Mouse (Mus musculus) ovary, postnatal 10 days (tissue): Measurements from ENCODE around the gene Nt5dc3.

Source experiments
- DNase-seq: peaks from one replicate; pipeline ENCODE4 v3.0.0; 2022; ENCODE audit warnings: low spot score

Nt5dc3 gene

DNA sequence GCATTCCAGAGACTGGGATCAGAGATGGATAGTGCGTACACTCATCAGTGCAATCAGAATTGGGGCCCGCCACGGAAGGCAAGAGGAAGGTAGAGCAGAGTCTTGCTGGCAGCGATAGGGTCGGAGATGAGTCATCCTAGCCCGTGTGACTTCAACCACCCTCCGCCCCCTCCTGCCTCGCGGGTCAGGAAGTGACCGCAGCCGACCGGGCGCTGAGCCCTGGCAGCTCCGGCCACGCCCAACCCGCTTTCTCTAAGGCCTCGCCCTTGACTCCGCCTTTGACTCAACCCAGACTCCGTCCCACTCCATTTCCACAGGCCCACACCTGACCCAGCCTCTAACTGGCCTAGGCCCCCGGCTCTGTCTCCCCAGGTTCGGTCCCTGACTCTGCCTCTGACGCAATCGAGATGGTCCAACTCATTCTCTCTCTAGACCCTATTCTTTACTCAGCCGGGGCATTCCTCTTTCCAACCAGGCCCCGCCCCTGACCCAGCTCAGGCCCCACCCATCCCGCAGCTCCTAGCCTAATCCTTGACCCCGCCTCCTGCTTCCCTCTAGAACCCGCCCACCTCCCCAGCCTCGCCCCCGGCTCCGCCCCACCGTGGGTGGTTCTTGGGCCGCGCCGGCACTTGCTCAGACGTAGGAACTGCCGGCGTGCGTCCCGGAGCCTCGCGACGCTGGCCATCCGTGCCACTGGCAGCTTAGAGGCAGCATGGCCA is at the start of gene Nt5dc3:
Gene Nt5dc3 (plus strand): TSS at position 608 of the 719 bp plus-strand sequence.
- DNase-seq = peak; percentile 93

DNA sequence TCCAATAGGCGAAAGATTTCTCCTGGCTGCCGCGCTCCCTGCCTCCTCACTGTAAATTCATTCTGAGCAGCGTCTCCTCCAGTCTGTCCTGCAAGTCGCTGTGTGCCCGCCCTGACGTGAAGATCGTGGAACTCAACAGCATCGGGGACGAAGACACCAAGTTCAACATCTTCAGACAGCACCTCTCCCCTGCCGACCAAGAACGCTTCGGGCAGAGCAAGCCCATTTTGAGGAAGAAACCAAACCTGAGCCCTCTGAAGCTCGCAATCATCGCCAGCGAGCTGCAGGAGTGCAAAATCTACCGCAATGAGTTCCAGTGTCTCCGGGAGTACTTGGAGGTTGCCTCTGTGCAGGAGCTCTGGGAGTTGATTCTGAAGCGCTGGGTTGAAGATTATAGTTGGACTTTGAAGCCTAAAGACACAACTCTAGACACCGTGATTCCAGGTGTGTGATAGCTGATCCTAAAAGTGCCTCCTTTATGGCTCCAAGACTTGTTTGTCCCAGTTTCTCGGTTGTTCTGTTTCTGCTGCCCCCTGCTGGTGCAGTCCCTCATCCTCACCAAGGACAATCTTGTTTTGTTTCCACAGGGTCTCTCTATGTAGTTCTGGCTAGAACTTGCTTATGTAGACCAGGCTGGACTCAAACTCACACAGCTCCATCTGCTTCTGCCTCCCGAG is 47.8 kb upstream of the Nt5dc3 start:
- peak; percentile 75 for DNase-seq

DNA sequence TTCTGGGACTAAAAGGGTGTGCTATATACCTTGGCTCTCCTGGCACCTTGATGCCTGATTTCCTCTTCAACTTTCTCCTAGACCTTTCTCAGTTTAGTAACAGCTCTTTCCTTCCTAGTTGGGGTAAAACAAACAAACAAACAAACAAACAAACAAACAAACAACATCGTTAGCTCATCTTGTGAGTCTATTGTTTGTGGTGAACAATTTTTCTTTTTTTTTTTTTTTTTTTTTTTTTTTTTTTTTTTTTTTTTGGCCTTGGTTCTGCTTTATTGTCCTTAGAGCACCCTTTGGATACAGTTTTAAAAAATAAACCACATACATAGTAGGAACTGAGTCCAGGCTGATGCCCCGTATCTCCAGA is 47.3 kb upstream of the Nt5dc3 start:
- no peak for DNase-seq

DNA sequence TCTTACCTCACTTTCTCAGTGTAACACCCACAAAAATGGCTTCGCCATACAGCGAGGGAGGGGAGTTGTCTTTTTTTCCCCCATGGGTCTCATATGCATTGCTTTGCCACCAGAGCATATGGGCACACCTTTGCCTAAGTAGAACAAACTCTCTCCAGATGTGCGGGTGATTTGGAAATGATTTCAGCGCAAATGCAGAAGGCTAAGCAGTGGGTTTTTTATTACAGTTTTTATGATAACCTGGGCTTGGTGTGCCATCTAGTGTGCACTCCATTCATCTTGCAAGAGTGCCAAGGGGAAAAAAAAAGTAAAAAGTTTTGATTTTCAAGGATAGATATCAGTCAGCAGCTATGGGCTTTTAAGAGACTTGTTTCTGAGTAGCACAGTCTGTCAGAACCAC is 43.8 kb upstream of the Nt5dc3 start:
- no peak for DNase-seq

DNA sequence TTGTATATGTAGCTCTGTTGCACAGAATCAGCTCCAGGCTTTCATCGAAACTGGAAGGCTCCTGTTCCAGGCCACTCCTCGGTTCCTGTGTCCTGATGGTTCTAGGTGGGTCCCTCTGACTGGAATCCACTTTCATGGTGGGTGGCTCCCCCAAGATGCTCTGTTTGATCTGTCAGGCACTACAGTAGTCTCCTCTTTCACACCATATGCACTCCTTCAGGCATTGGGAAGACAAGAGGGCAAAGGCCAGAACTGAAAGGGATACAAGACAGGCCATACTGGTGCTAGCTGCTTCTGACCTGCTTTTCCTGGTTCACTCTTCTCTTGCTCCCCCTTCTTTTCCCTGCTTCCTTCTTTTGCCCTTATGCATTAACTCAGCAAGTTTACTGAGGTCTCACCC is 35.9 kb upstream of the Nt5dc3 start:
- no peak for DNase-seq

DNA sequence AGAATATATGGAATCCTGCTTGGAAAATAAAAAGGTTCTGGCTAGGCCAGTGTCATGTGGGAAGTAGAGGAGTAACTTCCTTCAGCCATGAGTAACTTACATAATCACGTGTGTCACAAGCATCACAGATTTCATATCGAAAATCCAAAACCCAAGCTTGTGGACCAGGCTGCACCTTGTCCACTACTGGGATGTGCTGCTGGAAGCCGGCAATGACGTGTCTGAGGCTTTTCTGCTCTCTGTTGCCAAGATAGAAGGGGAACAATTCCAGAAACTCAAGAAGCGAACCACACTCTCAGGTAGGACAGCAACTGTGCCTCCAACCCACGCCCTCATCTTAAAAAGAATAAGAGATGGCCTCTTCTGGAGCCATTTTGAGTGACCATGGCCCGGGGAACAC is 34.5 kb upstream of the Nt5dc3 start:
- DNase-seq = no peak

DNA sequence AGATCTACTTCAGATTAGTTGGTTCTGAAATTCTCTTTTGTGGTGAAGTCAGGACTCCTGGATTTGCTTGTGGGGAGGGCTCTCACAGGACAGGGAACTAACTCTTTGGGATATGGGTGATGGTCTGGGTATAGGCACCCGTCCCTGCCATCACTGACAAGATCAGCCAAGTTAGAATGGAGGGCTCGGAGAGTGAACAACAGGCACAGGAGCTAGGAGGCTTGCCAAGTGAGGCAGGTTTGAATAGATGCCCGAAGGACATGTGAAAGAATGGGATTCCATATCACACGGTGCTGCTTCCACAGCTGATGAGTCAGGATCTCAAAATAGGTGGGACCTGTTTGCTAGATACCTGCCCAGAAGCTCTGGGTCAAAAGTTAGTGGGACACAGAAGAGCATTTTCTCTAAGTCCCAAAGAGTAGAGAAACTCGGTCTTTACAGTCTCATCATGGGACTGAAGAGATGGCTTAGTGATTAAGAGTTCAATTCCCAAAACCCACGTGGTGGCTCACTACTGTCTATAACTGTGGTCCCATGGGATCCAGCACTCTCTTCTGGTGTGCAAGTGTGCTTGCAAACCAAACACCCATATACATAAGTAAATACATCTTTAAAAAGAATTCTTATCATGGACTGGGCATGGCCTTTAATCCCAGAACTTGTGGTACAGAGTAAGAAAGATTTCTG is 22.8 kb upstream of the Nt5dc3 start:
- no peak for DNase-seq

DNA sequence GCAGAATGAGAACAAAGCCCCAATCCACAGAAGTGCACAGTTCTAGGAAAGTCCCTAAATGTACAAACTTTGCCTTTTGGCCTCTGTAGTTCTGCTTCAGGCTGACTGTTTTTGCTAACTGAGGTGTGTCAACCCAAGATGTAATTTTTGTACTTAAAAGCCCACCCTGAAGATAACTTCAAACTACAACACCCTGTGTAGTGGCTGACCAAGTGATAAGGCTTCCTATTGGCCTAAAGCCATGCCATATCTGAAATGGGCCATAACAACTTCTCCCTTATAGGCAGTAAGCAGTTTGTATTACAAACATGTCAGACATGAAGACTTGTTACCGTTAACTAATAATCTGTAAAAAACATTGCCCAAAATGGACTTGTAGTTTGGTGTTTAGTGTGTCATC is 21.1 kb upstream of the Nt5dc3 start:
- no peak for DNase-seq

DNA sequence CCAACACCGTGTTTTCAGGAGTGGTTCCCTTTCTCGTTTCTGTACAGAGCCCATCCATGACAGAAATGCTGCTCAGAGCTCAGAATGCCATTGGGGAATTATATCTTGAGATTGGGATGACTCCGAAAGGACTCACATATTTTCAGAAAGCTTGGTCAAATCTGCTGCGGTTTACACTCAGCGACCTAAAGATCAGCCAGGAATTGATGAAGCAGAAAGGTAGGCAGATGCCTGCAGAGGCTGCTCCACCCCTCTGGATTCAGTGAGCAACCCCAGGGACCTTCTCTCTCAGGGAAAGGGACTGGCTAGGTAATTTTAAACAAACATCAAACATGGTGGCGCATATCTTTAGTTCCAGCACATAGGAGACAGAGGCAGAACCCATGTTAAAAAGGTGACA is 20.6 kb upstream of the Nt5dc3 start:
- no peak for DNase-seq

DNA sequence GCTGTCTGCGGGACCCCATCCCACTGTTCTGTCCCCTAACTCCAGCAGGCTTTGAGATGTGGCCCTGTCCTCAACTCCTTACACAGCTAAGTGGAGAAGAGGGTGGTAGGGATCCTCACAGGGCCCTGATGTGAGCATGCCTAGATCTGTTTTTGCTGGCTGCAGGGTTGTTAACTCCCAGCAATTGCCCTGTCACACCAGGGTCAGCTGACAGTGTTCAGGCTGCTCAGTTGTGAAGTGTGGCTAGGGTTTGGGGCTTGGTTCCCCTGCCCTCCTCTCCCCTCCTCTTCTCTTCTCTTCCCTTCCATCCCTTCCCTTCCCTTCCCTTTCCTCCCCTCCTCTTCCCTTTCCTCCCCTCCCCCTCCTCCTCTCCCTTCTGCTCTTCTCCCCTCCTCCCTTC is 17.6 kb upstream of the Nt5dc3 start:
- DNase-seq = no peak

DNA sequence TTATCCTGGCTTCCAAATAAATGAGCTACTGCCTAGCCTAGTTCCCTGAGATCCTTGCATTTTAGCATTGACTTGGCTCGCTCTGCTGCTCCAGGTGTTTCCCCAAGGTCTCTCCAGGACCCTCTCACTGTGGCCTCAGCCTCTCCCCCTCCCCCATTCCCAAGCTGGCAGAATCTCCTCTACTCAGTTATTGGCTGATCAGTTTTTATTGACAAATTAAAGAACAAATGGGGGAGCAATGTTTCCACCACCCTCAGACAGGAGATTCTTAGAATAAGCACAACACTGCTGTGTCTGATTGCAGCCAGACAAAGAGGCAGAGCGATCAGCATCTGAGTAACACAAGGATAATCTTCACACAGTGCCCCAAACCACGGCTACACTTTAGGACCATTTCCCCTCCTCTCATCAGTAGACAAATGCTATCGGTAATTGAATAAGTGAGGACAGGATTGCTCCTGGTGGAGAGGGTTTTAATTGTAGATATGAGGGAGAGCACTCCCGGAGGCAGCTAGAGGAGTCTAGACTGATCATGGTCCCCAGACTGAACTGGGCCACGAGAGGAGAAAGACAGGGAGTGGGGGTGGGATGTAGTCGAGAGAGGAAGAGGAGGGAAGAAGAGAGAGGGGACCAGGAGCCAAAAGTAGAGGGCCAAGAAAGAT is 17.0 kb upstream of the Nt5dc3 start:
- DNase-seq = no peak

DNA sequence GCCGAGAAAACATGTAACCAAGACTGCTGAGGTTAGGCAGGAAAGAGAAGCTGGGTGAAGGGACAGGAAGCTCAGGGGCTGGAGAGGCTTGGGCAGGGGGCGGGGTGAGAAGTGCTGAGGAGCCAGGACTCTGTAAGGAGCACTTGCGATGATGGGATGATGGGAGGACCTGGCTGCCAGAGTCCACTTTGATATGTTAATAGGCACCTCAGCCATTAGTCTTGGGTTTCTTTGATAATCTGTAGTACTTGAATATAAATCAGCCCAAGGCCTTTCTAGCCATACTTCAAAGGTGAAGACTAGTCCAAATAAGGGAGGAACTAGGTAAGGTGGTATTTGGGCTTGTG is 16.4 kb upstream of the Nt5dc3 start:
- DNase-seq = no peak

DNA sequence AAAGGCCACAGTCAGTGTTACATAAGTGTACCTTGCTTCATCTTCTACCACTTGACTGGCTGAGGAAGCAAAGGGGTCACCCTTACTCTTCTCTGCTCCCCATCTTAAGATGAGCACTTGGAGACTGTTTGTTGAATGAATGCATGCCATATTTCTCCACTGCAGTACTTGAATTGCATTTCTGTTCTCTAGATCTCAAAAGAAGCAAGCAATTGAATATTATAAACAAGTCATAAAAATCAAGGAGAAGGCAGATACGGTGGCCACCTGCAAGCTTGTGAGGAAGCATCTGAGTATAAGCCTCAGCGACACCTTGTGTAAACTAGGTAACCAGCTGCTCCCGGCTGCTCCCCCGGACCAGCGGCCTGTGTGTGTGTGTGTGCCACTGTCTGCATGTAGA is 15.1 kb upstream of the Nt5dc3 start, which contains the start of gene Gm49358:
Gene Gm49358 (plus strand): TSS at position 301 of the 400 bp plus-strand sequence.
- no peak for DNase-seq

DNA sequence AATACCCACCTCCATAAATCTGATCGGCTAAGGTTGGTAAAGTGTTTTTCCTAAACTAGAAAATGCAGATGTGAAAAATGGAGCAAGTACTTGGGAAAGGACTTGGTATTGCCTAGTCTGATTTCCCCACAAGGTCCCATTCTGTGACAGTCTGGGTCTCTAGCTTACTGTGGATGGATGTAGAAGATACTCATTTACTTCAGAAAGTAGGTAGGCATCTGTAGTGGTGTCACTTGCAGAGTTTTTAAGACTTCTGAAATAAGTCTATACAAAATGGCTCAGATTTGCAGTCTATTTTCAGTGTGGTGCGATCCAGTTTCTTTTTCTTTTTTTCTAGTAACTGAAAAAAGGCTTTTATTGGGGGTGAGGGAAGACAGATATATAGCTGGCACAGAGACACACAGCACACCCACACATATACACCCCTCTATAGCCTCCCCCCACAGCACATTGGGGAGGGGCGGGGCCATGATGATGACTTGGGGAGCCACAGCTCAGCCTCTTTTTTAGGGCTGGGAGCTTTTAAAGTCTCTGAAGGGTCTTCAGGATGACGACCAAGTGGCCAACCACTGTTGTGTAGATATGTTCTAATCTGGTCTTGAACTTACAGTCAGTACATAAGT is 13.3 kb upstream of the Nt5dc3 start:
- no peak for DNase-seq

DNA sequence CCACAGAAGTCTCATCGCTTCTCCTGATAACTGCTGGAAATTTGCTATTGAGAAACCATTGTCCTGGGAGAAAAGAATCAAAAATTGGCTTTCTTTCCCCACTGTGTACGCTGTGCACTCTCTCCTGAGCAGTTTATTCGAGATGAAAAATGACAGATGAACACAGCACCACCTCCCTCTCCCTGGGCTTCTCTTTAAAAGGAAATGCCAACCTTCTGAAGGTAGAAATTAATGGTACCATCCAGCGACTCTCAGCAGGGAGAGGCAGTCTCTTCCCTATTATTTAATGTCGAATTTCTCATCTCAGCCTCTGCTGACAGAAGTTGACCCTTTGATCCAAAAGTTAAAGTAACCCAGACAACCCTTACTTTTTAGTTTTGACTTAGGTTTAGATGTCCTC is 9.6 kb upstream of the Nt5dc3 start:
- no peak for DNase-seq

DNA sequence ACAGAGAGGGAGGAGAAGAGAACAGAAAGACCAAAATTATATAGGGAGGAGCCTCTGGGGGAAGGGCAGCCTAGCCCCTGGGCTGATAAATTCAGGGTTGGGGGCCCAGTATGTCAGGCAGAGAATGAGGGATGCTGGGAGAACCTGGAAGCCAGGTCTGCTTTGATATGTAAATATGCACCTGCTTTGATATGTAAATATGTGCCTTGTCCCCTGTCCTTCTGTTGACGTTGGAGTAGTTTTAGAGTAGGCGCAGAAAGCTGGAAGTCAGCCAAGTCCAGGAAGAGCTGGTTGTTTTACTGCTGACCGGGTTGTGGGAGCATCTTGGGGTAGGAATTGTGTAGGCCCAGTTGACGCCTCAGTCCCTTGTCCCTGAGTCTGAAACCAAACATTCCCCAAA is 9.0 kb upstream of the Nt5dc3 start:
- no peak for DNase-seq

DNA sequence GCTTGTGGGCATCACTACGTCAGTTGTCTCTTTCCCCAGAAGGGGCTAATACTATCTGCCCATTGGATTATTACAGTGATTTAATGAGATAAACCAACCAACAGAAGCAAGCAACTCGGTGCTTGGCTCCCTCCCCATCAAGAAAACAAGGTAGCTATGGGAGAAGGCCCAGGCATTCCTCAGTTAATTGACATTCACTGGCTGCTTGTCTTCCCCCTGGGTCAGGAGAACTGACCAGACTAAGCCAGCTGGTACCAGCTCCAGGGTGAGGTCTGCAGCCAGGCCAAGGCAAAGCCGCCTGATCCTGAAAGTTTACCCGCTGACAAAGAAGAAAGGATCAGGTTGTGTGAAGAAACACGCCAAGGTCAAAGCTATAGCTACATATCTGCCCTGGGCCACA is 7.1 kb upstream of the Nt5dc3 start:
- DNase-seq = no peak

DNA sequence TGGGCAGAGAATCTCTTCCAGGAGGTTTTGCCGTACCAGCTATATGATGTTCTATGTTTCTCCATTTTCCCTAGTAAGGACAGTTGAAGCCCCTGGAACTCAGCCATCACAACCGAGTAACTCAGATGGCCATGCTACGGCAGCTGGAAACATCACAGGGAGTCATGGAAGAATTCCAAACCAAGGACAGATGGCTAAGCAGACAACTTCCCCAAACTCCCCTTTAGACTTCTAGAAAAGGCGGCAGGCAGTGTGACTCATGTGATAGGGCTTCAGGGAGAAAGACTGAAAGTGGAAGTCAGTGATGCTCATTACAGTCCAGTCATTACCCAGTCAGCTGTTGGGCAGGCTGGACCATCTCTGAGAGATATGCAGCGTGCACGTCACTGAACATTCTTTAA is 6.6 kb upstream of the Nt5dc3 start:
- DNase-seq = no peak

DNA sequence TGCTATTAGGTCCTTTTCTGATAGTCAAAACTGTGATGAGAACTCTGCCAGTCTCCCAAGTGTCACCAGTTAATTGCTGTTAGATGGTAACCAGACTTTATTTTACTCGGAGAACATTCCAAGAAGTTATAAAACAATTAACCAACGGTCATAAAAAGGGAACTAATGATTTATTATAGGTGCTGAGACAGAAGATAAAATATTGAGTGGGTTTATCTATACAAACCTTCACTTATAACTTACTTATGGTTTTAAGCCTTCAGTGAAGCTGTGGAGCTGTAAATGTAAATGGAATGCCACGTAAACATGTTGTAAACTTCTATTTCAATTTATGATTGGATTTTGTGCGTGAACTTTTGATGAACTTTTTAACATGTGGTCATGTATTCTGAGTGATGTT is 5.4 kb upstream of the Nt5dc3 start:
- no peak for DNase-seq

DNA sequence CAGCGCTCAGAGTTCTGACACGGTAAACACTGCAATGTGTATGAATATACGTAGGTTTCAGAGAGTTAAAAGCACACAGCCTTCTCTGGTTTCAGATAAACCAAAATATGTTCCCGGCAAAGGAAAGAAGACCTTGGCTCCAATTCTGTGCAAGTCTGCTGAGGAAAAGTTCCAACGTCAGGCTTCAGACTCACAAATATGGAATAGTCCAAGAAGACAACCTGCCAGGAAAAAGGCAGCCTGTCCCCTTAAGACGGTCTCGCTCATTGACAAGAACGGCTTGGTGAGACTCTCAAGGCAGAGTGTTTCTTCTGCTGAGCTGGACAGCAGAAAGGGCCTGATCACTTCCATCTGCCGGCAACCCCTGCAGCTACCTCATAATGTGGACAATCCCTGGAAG is 2.5 kb upstream of the Nt5dc3 start:
- no peak for DNase-seq

DNA sequence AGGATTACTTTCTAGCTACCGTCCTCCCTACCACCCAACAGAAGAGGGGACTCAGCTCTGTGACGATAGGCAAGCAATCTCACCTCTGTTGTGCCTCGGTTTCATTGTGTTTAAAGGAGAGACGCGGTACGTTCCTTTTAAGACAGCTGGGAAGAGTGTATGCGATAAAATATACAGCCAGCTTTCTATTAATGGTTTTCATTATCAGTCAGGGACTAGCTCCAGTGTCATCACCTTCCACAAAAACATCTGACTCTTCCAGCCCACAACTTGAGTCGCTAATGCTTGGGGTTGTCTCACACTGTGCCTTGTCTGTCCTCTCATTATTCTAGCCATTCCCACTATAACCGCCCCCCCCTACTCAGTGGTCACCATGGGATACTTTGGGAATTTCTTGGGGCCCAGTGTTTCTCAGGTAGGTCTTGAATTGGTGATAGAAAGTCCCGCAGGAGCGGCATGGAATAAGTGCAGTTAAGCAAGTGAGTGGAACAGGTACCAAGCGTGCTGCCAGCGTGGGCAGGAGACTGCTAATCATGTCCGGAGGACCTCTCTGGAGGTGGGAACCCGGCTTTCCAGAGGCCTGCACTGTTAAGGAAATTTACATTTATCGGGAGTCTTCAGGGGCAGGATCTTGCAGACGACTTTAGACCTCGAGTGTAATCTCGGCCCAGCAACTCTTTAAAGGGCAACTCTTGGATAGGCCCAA is 1.0 kb upstream of the Nt5dc3 start:
- DNase-seq = no peak
